Mouse (Mus musculus): ENCODE measurements at regions not wholly inside any gene's neighbourhood (a gene's known extent, or its start where the extent isn't known, plus 50 kb on each side); places are given as distances from the start of the nearest gene placed in this dataset.

DNA sequence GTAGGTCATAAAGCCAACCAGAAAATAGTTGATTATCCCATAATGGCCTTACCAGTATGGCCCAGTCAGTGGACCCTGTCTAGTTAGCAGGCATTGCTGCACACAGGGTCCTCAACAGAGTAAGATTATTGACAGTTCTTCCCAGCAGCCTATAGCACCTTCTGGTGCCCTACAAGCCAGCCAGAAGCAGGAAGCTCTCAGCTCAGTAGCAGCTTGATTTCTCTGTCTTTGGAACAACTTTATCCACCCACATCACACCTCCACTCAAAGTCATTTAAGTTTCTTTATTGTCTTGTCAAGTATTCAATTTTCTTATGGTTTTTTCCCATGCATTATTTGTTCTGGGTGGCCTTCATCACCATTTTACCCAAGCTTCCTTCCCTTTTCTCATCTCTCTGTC, 108.8 kb upstream of the Adra1d start:
- no peak overlapping the region for H3K4me3 ChIP-seq (replicated peaks; ENCODE audit: insufficient read depth, low read depth, low read length)
- H3K27ac ChIP-seq (ENCODE audit: insufficient read depth, low read length): no peak overlapping the region
- no peaks in the 10 kb centered on the region for H3K4me1 ChIP-seq (ENCODE audit: control insufficient read depth, insufficient read depth, low read length)
- H3K27me3 ChIP-seq (ENCODE audit: control insufficient read depth, insufficient read depth, low read length): no peaks in the 10 kb centered on the region
- DNase-seq: no peak
- TF ChIP-seq POLR2A (IDR thresholded peaks at IDR 0.05; ENCODE audit: borderline replicate concordance, insufficient read depth, low read length) (no peak), CTCF (IDR thresholded peaks at IDR 0.05; ENCODE audit: borderline replicate concordance, insufficient read depth, low read depth, low read length) (no peak)

GRCm38 (mm10) chr2:131667874-131668273, 105.8 kb upstream of the Adra1d start:
- Histone ChIP-seq H3K27me3 (ENCODE audit: control insufficient read depth, insufficient read depth, low read length) (no peaks in the 10 kb centered on the region), H3K4me3 (replicated peaks; ENCODE audit: insufficient read depth, low read depth, low read length) (no peak overlapping the region), H3K27ac (ENCODE audit: insufficient read depth, low read length) (no peak overlapping the region), H3K4me1 (ENCODE audit: control insufficient read depth, insufficient read depth, low read length) (no peaks in the 10 kb centered on the region)
- WGBS: 95% methylated on average over 2 of the region's 2 CpGs
- TF ChIP-seq POLR2A (IDR thresholded peaks at IDR 0.05; ENCODE audit: borderline replicate concordance, insufficient read depth, low read length): no peak
- no peak for TF ChIP-seq CTCF (IDR thresholded peaks at IDR 0.05; ENCODE audit: borderline replicate concordance, insufficient read depth, low read depth, low read length)
- DNase-seq: no peak

GRCm38 (mm10) chr2:131666841-131667364, 104.8 kb upstream of the Adra1d start:
- TF ChIP-seq POLR2A (IDR thresholded peaks at IDR 0.05; ENCODE audit: borderline replicate concordance, insufficient read depth, low read length) (no peak), CTCF (IDR thresholded peaks at IDR 0.05; ENCODE audit: borderline replicate concordance, insufficient read depth, low read depth, low read length) (no peak)
- DNase-seq: no peak
- 76% methylated on average over 3 of the region's 3 CpGs for WGBS
- no peak overlapping the region for H3K4me3 ChIP-seq (replicated peaks; ENCODE audit: insufficient read depth, low read depth, low read length)
- no peak overlapping the region for H3K27ac ChIP-seq (ENCODE audit: insufficient read depth, low read length)
- no peaks in the 10 kb centered on the region for H3K4me1 ChIP-seq (ENCODE audit: control insufficient read depth, insufficient read depth, low read length)
- H3K27me3 ChIP-seq (ENCODE audit: control insufficient read depth, insufficient read depth, low read length): no peaks in the 10 kb centered on the region

GRCm38 (mm10) chr2:131664575-131664974, 102.5 kb upstream of the Adra1d start:
- Histone ChIP-seq H3K4me1 (ENCODE audit: control insufficient read depth, insufficient read depth, low read length) (no peaks in the 10 kb centered on the region), H3K4me3 (replicated peaks; ENCODE audit: insufficient read depth, low read depth, low read length) (no peak overlapping the region), H3K27ac (ENCODE audit: insufficient read depth, low read length) (no peak overlapping the region), H3K27me3 (ENCODE audit: control insufficient read depth, insufficient read depth, low read length) (no peaks in the 10 kb centered on the region)
- no peak for DNase-seq
- TF ChIP-seq CTCF (IDR thresholded peaks at IDR 0.05; ENCODE audit: borderline replicate concordance, insufficient read depth, low read depth, low read length) (no peak), POLR2A (IDR thresholded peaks at IDR 0.05; ENCODE audit: borderline replicate concordance, insufficient read depth, low read length) (no peak)
- 18% methylated on average over 3 of the region's 3 CpGs for WGBS

DNA sequence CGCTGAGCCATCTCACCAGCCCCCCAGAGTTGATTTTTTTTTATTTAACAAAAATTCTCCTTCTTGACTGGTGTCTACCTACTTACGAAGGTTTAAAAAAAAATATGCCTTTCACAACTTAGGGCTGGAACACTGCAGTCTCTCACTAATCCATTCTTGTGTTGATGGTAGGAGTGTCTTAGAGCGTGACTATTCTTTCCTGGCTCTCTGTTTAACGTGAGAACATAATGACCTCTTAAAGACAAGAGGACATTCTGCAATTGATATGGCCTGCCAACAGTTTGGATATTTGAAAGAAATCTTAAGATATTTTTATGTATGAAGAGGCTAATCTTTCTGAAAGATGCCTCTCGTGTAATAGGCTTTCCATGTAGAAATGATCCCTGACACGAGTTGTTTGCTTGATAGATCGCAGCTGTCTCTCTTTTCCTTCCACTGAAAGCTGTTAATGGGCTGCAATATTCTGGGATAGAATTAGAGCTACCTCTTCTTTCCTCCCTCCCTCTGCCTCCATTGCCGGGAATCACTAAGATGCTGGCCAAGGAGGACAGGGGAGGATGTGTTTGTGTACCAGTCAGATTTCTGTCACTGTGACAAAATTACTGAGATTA, 101.2 kb upstream of the Adra1d start:
- Histone ChIP-seq H3K4me1 (ENCODE audit: control insufficient read depth, insufficient read depth, low read length) (no peaks in the 10 kb centered on the region), H3K4me3 (replicated peaks; ENCODE audit: insufficient read depth, low read depth, low read length) (no peak overlapping the region), H3K27ac (ENCODE audit: insufficient read depth, low read length) (no peak overlapping the region), H3K27me3 (ENCODE audit: control insufficient read depth, insufficient read depth, low read length) (no peaks in the 10 kb centered on the region)
- TF ChIP-seq POLR2A (IDR thresholded peaks at IDR 0.05; ENCODE audit: borderline replicate concordance, insufficient read depth, low read length) (no peak), CTCF (IDR thresholded peaks at IDR 0.05; ENCODE audit: borderline replicate concordance, insufficient read depth, low read depth, low read length) (no peak)
- DNase-seq: no peak
- 88% methylated on average over 8 of the region's 8 CpGs for WGBS

DNA sequence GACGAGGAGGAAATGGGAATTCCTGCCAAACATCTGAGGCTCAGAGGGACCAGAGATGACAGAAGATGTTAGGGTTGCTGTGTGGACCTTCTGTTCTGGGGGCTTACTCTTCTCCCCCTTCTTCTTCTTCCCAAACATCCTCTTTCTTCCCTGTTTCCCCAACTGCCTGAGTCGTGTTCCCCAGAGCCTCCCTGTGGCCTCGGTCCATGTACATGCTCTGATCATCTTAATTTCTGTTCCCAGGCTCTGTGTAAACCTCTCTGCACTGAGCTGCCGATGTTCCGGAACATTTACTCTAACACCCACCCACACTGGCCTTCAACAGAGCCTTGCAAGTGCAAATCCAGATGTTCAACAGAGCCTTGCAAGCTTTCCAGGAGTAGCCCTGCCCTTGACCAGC, 90.1 kb upstream of the Adra1d start:
- TF ChIP-seq POLR2A (IDR thresholded peaks at IDR 0.05; ENCODE audit: borderline replicate concordance, insufficient read depth, low read length): no peak
- TF ChIP-seq CTCF (IDR thresholded peaks at IDR 0.05; ENCODE audit: borderline replicate concordance, insufficient read depth, low read depth, low read length): no peak
- H3K27ac ChIP-seq (ENCODE audit: insufficient read depth, low read length): no peak overlapping the region
- no peak for DNase-seq
- no peak overlapping the region for H3K4me3 ChIP-seq (replicated peaks; ENCODE audit: insufficient read depth, low read depth, low read length)
- H3K27me3 ChIP-seq (ENCODE audit: control insufficient read depth, insufficient read depth, low read length): no peaks in the 10 kb centered on the region
- WGBS: 27% methylated on average over 5 of the region's 5 CpGs
- H3K4me1 ChIP-seq (ENCODE audit: control insufficient read depth, insufficient read depth, low read length): no peaks in the 10 kb centered on the region

DNA sequence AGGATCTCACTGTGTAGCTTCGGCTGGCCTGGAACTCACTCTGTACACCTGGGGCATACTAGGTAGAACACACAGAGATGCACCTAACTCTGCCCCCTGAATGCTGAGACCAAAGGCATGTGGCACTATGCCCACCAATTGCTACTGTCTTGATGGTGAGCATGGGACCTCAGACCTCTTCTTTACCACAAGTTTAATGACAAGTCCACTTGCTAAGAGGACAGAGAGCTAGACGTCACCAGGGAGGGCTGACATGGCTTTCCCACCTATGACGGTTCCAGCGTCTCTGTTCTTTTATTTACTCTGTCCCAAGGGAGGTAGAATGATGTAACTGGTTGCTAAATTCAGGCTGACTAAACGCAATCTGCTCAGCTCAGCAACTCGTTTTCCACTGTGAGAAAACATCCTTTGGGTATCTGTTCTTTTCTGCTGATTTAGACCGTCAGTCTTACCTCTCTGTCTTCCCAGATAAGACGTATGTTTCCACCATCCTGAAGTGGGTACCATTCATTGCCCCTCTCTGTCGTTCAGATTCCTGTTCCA, 88.6 kb upstream of the Adra1d start:
- Histone ChIP-seq H3K27ac (ENCODE audit: insufficient read depth, low read length) (no peak overlapping the region), H3K27me3 (ENCODE audit: control insufficient read depth, insufficient read depth, low read length) (no peaks in the 10 kb centered on the region), H3K4me3 (replicated peaks; ENCODE audit: insufficient read depth, low read depth, low read length) (no peak overlapping the region), H3K4me1 (ENCODE audit: control insufficient read depth, insufficient read depth, low read length) (no peaks in the 10 kb centered on the region)
- 68% methylated on average over 9 of the region's 9 CpGs for WGBS
- no peak for DNase-seq
- no peak for TF ChIP-seq POLR2A (IDR thresholded peaks at IDR 0.05; ENCODE audit: borderline replicate concordance, insufficient read depth, low read length)
- TF ChIP-seq CTCF (IDR thresholded peaks at IDR 0.05; ENCODE audit: borderline replicate concordance, insufficient read depth, low read depth, low read length): no peak

DNA sequence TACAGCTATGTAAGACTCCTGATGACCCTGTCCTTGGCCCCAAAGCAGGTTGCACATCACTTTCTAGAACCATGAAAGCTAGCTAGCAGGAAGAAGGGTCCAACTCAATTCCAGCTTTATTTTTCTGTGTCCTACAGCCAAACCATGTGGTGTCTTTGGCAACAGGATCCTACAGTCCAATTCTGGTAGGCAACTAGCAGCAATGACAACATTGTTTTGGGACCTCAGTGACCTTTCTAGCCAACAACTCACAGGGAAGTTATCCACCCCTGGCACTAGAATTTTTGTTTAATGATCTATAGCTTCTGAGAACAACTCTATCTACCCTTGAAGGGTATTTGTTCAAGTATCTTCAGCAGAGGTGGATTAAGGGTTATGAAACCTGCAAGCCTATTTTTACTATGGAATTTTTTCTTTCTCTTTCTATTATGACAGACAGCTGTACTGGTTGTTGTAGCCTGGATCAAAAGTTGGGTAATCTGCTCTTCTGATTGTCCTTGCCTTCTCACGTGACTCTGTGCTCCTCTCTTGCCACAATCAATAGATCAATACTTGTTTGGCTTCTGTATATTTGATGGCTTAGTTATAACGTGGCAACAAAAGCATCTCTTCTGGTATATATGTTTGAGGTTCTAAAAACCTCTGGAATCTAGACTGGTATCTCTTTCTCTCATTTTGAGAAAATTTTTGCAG, 82.2 kb upstream of the Adra1d start:
- WGBS: 84% methylated on average over 2 of the region's 2 CpGs
- Histone ChIP-seq H3K27me3 (ENCODE audit: control insufficient read depth, insufficient read depth, low read length) (no peaks in the 10 kb centered on the region), H3K4me3 (replicated peaks; ENCODE audit: insufficient read depth, low read depth, low read length) (no peak overlapping the region), H3K4me1 (ENCODE audit: control insufficient read depth, insufficient read depth, low read length) (no peaks in the 10 kb centered on the region), H3K27ac (ENCODE audit: insufficient read depth, low read length) (no peak overlapping the region)
- TF ChIP-seq POLR2A (IDR thresholded peaks at IDR 0.05; ENCODE audit: borderline replicate concordance, insufficient read depth, low read length): no peak
- TF ChIP-seq CTCF (IDR thresholded peaks at IDR 0.05; ENCODE audit: borderline replicate concordance, insufficient read depth, low read depth, low read length): no peak
- DNase-seq: no peak

Measured in cerebellum, adult 2 months (tissue).